Mouse (Mus musculus): Measurements from ENCODE around the gene Gm49721. TPM values are rescaled to one million over a fixed set of nuclear protein-coding genes. Genes with fewer than 3 reads are reported as not detected.
"Not testable (repeated sequence)": the region's sequence is repeated elsewhere in the genome, so short reads cannot be mapped to it uniquely, and the experiment has no call there.

Gene Gm49721
- polyA plus RNA-seq, 1 experiment: 1.5 TPM

DNA sequence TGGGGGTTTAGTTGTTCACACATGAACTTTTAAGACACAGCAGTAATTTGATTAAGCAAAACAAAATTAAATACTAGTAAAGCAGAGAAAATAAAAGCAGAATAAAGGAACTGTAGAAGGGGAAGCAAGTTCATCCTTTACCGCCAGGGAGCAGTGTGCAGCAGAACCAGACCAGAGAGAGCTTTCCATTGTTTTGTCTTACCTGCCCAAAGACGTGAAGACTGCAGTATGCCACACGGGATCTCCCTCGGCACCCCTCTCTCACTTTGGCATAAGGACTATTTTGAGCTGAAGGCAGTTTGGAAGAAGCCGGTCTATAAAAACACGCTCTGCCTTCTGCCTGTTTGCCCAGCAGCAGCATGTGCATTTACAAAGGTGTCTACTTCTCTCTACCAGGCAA lies 13.3 kb upstream of the Gm49721 start:
- not testable (repeated sequence) for H3K4me3 ChIP-seq (ENCODE audit: insufficient read depth, low read length); H3K27ac ChIP-seq (ENCODE audit: insufficient read depth, low read length); H3K4me1 ChIP-seq (ENCODE audit: control insufficient read depth, insufficient read depth, low read length)
- peak; percentile 38 for TF ChIP-seq CTCF (IDR thresholded peaks at IDR 0.05; ENCODE audit: extremely low read depth, insufficient read depth, low read length)

- H3K4me1 ChIP-seq (ENCODE audit: control insufficient read depth, insufficient read depth, low read length); H3K27ac ChIP-seq (ENCODE audit: insufficient read depth, low read length); H3K4me3 ChIP-seq (ENCODE audit: insufficient read depth, low read length): not testable (repeated sequence)
These were observed 11.0 kb upstream of the Gm49721 start for GRCm38 (mm10) chr17:6967673-6968072.

- not testable (repeated sequence) for H3K27ac ChIP-seq (ENCODE audit: insufficient read depth, low read length); H3K4me1 ChIP-seq (ENCODE audit: control insufficient read depth, insufficient read depth, low read length); H3K4me3 ChIP-seq (ENCODE audit: insufficient read depth, low read length)
These were observed 8.4 kb upstream of the Gm49721 start, which contains the start of gene Rnaset2b for GRCm38 (mm10) chr17:6970334-6970733. Rnaset2b (plus strand) TSS chr17:6970634.

- not testable (repeated sequence) for H3K27ac ChIP-seq (ENCODE audit: insufficient read depth, low read length); H3K4me1 ChIP-seq (ENCODE audit: control insufficient read depth, insufficient read depth, low read length); H3K4me3 ChIP-seq (ENCODE audit: insufficient read depth, low read length)
These were observed 7.5 kb upstream of the Gm49721 start for GRCm38 (mm10) chr17:6971238-6971637.

DNA sequence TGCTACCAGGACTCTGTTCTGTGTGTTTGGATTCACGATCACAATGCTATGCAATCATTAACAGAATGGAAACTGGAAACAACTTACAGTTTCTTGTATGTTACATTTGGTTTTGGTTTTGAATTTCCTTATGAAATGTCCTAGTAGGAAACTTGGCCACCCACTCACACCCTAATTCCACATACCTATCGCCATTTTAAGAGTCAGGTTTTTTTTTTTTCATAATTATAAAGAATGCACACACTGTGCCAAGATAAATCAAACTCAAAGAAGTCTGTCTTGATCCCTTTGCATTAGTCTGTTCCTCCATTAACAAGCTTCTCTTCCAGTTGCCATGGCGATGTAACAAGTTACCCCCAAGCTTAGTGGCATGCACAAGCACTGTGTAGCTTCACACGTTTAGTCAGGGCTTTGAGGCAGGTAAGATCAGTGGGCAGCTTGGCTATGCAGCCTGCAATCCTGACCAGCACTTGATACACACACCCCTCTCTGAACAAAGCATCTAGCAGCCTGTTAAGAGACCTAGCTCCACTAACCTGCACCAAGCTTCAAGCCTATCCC lies 5.8 kb upstream of the Gm49721 start:
- not testable (repeated sequence) for H3K27ac ChIP-seq (ENCODE audit: insufficient read depth, low read length); H3K4me1 ChIP-seq (ENCODE audit: control insufficient read depth, insufficient read depth, low read length); H3K4me3 ChIP-seq (ENCODE audit: insufficient read depth, low read length)

DNA sequence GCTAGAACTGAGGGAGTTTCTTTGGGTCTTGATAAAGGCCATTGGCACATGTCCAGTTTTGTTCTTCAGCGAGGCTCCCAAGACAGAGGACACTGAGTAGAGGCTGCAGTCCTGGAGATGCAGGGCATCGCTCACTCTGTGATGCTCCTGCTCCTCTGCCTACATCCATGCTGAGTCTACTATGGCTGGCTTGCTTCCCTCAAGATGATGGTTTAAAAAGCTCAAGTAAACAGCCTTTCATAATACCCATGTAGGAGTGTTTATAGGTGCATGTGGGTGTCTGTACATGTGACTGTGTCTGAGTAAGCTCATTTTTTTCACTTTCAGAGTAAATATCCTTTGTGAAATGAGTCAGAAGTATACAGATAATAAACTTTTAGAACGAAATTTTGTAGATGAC lies 3.7 kb upstream of the Gm49721 start:
- not testable (repeated sequence) for H3K4me3 ChIP-seq (ENCODE audit: insufficient read depth, low read length); H3K4me1 ChIP-seq (ENCODE audit: control insufficient read depth, insufficient read depth, low read length); H3K27ac ChIP-seq (ENCODE audit: insufficient read depth, low read length)

DNA sequence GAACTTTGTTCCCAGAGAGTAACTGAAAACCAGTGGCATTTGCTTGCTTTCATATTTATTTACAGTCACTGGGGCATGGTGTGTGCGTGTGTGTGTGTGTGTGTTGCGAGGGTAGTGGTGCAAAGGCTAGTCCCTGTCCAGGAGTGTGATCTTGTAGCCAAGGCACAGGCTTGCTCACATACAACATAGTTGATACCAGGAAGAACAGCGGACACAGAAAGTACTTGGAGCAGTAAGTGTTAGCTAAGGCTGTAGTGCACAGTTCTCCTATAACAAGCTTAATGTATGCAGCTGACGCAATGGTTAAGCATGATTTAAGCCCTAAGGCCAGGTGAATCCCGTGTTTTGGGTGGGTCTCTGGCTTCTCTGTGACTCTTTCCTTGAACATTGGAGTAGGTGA lies 676 bp downstream of the Gm49721 start:
- not testable (repeated sequence) for H3K4me1 ChIP-seq (ENCODE audit: control insufficient read depth, insufficient read depth, low read length); H3K27ac ChIP-seq (ENCODE audit: insufficient read depth, low read length)
- H3K4me3 ChIP-seq (ENCODE audit: insufficient read depth, low read length): peak overlapping the region; percentile 42; the same call in 1 of the 2 replicates

- H3K4me1 ChIP-seq (ENCODE audit: control insufficient read depth, insufficient read depth, low read length); H3K4me3 ChIP-seq (ENCODE audit: insufficient read depth, low read length); H3K27ac ChIP-seq (ENCODE audit: insufficient read depth, low read length): not testable (repeated sequence)
These were observed 1.4 kb downstream of the Gm49721 start for GRCm38 (mm10) chr17:6980144-6980543.

DNA sequence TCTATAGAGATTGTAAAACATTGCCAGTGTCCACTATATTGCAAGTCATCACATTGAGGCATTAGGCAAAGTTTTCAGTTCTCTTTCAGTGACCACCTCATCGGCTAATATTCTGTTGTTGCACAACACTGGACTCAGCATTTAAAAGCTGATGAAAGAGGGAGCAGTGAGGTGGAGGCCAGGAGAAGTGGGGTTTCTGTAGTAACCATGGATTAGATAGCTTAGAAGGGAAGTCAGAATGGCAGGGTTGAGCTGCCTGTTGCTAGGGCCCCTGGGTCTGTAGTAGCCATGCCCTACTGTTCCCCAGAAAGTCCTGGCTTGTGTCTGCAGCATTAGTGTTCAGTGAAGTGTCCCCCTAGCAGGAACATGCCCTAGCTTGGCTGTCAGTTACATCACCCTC lies 7.4 kb downstream of the Gm49721 start:
- not testable (repeated sequence) for H3K4me3 ChIP-seq (ENCODE audit: insufficient read depth, low read length); H3K27ac ChIP-seq (ENCODE audit: insufficient read depth, low read length); H3K4me1 ChIP-seq (ENCODE audit: control insufficient read depth, insufficient read depth, low read length)

GRCm38 (mm10) chr17:6995504-6995903 lies 16.8 kb downstream of the Gm49721 start:
- not testable (repeated sequence) for H3K4me1 ChIP-seq (ENCODE audit: control insufficient read depth, insufficient read depth, low read length); H3K4me3 ChIP-seq (ENCODE audit: insufficient read depth, low read length); H3K27ac ChIP-seq (ENCODE audit: insufficient read depth, low read length)

- H3K4me1 ChIP-seq (ENCODE audit: control insufficient read depth, insufficient read depth, low read length); H3K4me3 ChIP-seq (ENCODE audit: insufficient read depth, low read length); H3K27ac ChIP-seq (ENCODE audit: insufficient read depth, low read length): not testable (repeated sequence)
These were observed 18.1 kb downstream of the Gm49721 start for GRCm38 (mm10) chr17:6996826-6997225.

DNA sequence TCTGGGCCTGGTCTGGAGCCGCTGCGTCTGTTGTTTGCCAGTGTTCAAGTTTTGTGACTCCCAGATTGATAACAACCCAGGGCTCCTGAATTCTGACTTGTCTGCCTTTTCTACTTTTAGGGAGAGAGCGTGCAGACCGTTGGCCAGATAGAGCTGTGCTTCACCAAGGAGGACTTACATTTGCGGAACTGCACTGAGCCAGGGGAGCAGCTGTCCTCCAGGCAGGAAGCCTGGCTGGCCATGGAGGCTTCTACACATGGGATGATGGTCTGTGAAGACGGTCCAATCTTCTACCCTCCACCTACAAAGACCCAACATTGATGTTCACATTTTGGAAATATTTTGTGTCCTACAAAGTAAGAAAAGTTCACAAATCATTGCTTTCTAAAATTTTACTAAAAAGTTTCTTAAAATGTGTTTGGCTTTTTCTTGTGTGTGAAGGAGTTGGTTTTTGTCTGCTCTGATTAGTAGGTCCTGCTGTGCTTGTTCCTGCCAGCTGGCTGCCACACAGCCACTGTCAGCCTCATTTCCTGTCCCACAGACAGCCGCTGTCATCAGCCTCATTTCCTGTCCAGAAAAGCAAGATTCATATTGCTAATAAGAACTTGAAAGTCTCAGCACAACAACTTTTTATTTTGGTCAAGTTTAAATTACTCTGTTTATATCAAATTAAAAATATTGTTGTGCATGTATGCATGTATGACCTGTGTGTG lies 19.2 kb downstream of the Gm49721 start:
- H3K4me3 ChIP-seq (ENCODE audit: insufficient read depth, low read length); H3K27ac ChIP-seq (ENCODE audit: insufficient read depth, low read length); H3K4me1 ChIP-seq (ENCODE audit: control insufficient read depth, insufficient read depth, low read length): not testable (repeated sequence)

- H3K27ac ChIP-seq (ENCODE audit: insufficient read depth, low read length); H3K4me3 ChIP-seq (ENCODE audit: insufficient read depth, low read length); H3K4me1 ChIP-seq (ENCODE audit: control insufficient read depth, insufficient read depth, low read length): not testable (repeated sequence)
These were observed 23.3 kb downstream of the Gm49721 start for GRCm38 (mm10) chr17:7001790-7002585.

DNA sequence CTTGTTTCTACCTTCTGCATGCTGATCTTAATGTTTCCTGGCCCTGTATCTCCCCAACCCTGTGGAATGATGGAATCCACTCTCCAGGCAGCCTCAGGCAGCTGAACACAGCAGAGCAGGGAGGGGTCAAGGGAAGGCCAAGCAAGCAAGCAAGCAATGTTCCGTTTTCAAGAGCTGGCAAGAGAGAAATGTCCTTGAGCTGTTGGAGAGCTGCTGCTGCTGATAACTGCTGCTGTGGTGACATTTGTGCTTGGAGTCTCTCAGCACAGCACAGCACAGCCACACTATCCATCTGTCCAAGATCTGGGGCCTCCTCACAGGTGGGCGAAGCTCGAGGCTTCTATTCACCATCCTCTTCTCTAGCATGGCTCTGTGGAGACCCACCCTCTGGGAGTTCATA lies 24.7 kb downstream of the Gm49721 start:
- not testable (repeated sequence) for H3K27ac ChIP-seq (ENCODE audit: insufficient read depth, low read length); H3K4me3 ChIP-seq (ENCODE audit: insufficient read depth, low read length); H3K4me1 ChIP-seq (ENCODE audit: control insufficient read depth, insufficient read depth, low read length)

GRCm38 (mm10) chr17:7005646-7006045 lies 26.9 kb downstream of the Gm49721 start:
- H3K27ac ChIP-seq (ENCODE audit: insufficient read depth, low read length); H3K4me3 ChIP-seq (ENCODE audit: insufficient read depth, low read length): not testable (repeated sequence)

DNA sequence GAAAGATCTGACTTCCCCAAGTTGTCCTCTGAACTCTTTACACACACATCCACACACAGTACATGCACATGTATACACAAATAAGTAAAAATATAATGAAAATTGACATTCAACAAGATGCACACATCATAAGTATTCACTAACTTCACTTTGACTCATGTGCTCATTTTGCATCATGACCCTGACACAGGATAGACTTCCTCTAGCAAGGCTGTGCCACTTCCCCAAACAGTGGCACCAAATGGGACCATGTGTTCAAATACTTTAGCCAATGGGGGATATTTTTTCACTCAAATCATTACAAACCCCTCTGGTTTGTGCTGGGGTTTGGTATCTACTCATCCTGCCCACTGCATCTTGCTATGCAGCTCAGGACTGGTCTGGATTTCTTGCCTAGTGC lies 30.2 kb downstream of the Gm49721 start:
- H3K4me1 ChIP-seq (ENCODE audit: control insufficient read depth, insufficient read depth, low read length); H3K27ac ChIP-seq (ENCODE audit: insufficient read depth, low read length); H3K4me3 ChIP-seq (ENCODE audit: insufficient read depth, low read length): not testable (repeated sequence)

More at GRCm38 (mm10) chr17:7005646-7006045, 26.9 kb downstream of the Gm49721 start:
- H3K4me1 ChIP-seq (ENCODE audit: control insufficient read depth, insufficient read depth, low read length): not testable (repeated sequence)

Measured in cortical plate, adult 2 months (tissue).